Mouse (Mus musculus) midbrain, embryonic 11.5 days (tissue): ENCODE results near the gene Gm45799. TPM values are rescaled to one million over a fixed set of nuclear protein-coding genes. Genes with fewer than 3 reads are reported as not detected.

ENCODE experiments used
- ATAC-seq: fragments of 200-750 bp; cut with Nextera tagmentation; 2 replicates; pipeline ENCODE4 v1.8.0; 2017; ENCODE audit warnings: moderate TSS enrichment, moderate library complexity; ENCODE audit not compliant: low FRiP score
- DNase-seq: peaks from one replicate; pipeline ENCODE4 v3.0.0; 2015; ENCODE audit warnings: low spot score; ENCODE audit errors: missing footprints
- H3K27ac ChIP-seq: fragments of 300-500 bp; sonication (generic); 2 replicates; pipeline ENCODE4 v1.5.1; 2014; ENCODE audit warnings: low read depth, low read length
- H3K27me3 ChIP-seq: fragments of 300-500 bp; sonication (generic); 2 replicates; pipeline ENCODE4 v1.6.1; 2014; ENCODE audit warnings: mild to moderate bottlenecking, low read length, moderate library complexity, mixed read lengths; ENCODE audit not compliant: control insufficient read depth, insufficient read depth
- H3K36me3 ChIP-seq: fragments of 300-500 bp; sonication (generic); 2 replicates; pipeline ENCODE4 v1.6.1; 2014; ENCODE audit warnings: mild to moderate bottlenecking, low read length, moderate library complexity, mixed read lengths; ENCODE audit not compliant: control insufficient read depth, insufficient read depth
- H3K4me1 ChIP-seq: fragments of 300-500 bp; sonication (generic); 2 replicates; pipeline ENCODE4 v1.6.1; 2014; ENCODE audit warnings: low read length; ENCODE audit not compliant: control insufficient read depth, insufficient read depth
- H3K4me2 ChIP-seq: fragments of 300-500 bp; sonication (generic); 2 replicates; pipeline ENCODE4 v1.6.1; 2014; ENCODE audit warnings: mild to moderate bottlenecking, moderate library complexity
- H3K4me3 ChIP-seq: fragments of 300-500 bp; sonication (generic); 2 replicates; pipeline ENCODE4 v1.5.1; 2014; ENCODE audit warnings: low read depth, low read length
- H3K9ac ChIP-seq: fragments of 300-500 bp; sonication (generic); 2 replicates; pipeline ENCODE4 v1.6.1; 2014; ENCODE audit warnings: low read length
- H3K9me3 ChIP-seq: fragments of 300-500 bp; sonication (generic); 2 replicates; pipeline ENCODE4 v1.6.1; 2016; ENCODE audit warnings: low read length; ENCODE audit not compliant: control insufficient read depth
- WGBS: fragments of 180-500 bp; shearing (Covaris S2); extraction: QIAGEN DNeasy Blood & Tissue Kit; methylation state at CpG from one replicate; pipeline ENCODE4 v1.1.7; 2014; 5-methylcytosine and 5-hydroxymethylcytosine counted together
- polyA plus RNA-seq: library from polyadenylated mRNA; unstranded; fragments of >200 nt; fragmentation: Nextera tagmentation; extraction: Ambion mirVana; gene quantifications from 2 replicates; pipeline ENCODE4 v1.2.1, GENCODE M21; 2014

The Gm45799 gene
- polyA plus RNA-seq, 1 experiment from 2014 or later = 10.5 TPM

DNA sequence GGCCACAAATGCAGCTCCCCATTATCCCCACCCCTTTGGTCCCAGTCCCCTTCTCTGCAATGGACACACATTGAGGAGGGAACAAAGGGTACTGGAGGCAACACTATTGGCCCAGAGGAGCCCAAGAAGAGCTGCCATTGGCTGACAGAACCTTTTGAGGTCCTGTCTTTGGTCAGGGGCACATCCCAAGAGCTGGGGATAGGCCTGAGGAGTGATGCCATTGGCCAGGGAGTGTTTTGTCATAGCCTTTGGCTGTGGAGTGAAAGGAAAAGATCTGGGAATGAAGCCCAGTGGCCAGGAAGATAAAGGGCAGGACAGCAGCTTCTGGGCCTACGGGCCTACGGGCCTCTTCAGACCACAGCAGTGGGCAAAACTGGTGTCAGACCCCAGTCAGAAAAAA is 4.6 kb upstream of the Gm45799 start:
- no peak for ATAC-seq
- Histone ChIP-seq H3K4me1 (peaks cover 20% of the 10 kb centered on the region), H3K27ac (no peak overlapping the region), H3K27me3 (peaks cover 5% of the 10 kb centered on the region; the same call in 1 of the 2 replicates), H3K36me3 (peaks cover 6% of the 10 kb centered on the region), H3K9me3 (no peaks in the 10 kb centered on the region), H3K4me3 (no peak overlapping the region), H3K4me2 (no peak overlapping the region), H3K9ac (no peak overlapping the region)
- DNase-seq = no peak
- 90% methylated on average over 2 of the region's 2 CpGs for WGBS

DNA sequence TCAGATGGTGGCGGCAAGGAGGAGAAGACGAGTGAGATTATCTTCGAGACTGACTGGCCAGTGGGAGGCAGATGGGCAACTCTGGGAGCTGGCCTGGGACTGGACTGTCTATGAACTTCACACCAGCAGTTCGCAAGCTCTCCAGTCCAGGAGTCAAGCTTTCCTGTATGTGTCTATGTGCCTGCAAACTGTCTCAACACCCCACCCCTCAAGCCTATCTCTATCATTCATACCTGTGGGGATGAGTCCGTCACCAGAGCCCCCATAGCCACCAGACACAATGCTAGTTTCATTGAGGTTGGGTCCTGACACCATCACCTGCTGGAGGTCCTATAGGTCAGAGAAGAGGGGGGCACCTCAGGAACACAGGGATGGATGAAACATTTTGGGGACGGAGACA is 1.6 kb upstream of the Gm45799 start:
- H3K4me3 ChIP-seq = no peak overlapping the region
- ATAC-seq (no peak), DNase-seq (peak; percentile 49)
- no peak overlapping the region for H3K9ac ChIP-seq
- H3K4me1 ChIP-seq = peaks cover 21% of the 10 kb centered on the region
- H3K4me2 ChIP-seq = no peak overlapping the region
- H3K27me3 ChIP-seq = peaks cover 2% of the 10 kb centered on the region; the same call in 1 of the 2 replicates
- H3K36me3 ChIP-seq = peaks cover 6% of the 10 kb centered on the region
- H3K27ac ChIP-seq = no peak overlapping the region
- H3K9me3 ChIP-seq = no peaks in the 10 kb centered on the region
- 92% methylated on average over 6 of the region's 6 CpGs for WGBS

DNA sequence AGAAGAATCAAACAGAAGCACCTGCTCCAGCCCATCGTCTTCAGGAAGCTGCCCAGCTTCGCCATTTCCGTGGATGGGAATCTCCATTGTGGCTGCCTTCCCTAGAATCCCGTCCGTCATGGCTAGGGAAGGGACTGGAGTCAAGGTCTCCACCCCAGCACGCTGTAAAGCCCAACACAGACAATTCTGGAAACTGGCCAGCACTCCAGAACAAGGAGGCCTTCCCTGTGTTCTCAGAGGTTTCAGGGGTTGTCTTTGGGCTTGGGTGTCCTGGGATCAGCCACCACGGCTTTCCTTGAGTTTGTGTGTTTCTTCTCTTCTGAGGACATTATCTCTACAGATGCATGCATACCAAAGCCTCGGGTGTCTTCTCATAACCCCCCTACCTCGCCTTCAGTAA is 1.0 kb upstream of the Gm45799 start:
- Histone ChIP-seq H3K4me2 (peak overlapping the region; percentile 96), H3K27me3 (peaks cover 2% of the 10 kb centered on the region; the same call in 1 of the 2 replicates), H3K9me3 (no peaks in the 10 kb centered on the region), H3K9ac (peak overlapping the region; percentile 84), H3K27ac (no peak overlapping the region), H3K4me1 (peaks cover 16% of the 10 kb centered on the region), H3K4me3 (peak overlapping the region; percentile 63), H3K36me3 (peaks cover 6% of the 10 kb centered on the region)
- ATAC-seq = no peak
- WGBS = 79% methylated on average over 9 of the region's 9 CpGs
- DNase-seq = peak; percentile 67

DNA sequence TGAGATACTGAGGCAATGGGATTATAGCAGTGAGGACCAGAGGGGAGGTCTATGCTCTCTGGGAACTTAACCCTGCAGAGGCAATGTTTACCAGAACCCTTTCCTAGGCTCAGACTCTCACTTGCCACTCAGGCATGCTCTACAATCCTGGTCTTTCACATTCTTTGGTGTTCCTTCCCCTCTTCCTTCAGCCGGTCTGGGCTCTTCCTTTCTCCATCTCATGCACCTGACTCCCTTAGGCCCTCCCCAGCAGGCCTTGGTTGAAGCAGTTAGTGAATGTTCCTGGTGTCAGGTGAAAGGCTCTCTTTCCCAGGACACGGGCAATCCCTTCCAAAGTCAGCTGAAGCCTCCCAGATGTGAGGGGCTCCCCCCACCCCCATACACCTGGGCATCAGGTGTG is 596 bp upstream of the Gm45799 start, which contains the start of gene Timm10b:
TSS of gene Timm10b (plus strand) at position 301 of the 400 bp plus-strand sequence.
- Histone ChIP-seq H3K9me3 (no peaks in the 10 kb centered on the region), H3K36me3 (peaks cover 6% of the 10 kb centered on the region), H3K4me1 (peaks cover 14% of the 10 kb centered on the region), H3K27me3 (peaks cover under 1% of the 10 kb centered on the region; the same call in 1 of the 2 replicates), H3K9ac (peak within 1 kb of the TSS; percentile 84), H3K4me2 (peak within 1 kb of the TSS; percentile 96), H3K27ac (peak within 1 kb of the TSS; percentile 28; the same call in 1 of the 2 replicates), H3K4me3 (peak within 1 kb of the TSS; percentile 63)
- WGBS = 0% methylated on average over 2 of the region's 2 CpGs
- DNase-seq = no peak
- no peak for ATAC-seq

DNA sequence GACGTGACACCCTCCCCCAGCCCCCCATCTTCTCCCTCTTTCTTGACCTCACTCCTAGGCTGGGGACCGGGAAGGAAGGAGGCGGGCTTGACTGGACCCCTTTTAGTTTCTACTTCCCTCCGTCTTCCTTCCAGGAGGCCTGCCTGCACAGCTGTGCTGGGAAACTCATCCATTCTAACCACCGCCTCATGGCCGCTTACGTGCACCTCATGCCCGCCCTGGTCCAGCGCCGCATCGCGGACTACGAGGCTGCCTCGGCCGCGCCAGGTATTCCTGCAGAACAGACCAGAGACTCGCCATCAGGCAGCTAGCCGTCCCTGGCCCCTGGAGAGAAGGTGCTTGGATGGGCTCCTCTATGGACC is 523 bp downstream of the Gm45799 start:
- Histone ChIP-seq H3K4me2 (peak overlapping the region; percentile 96), H3K4me3 (peak overlapping the region; percentile 63), H3K9me3 (no peaks in the 10 kb centered on the region), H3K36me3 (peaks cover 6% of the 10 kb centered on the region), H3K4me1 (peaks cover 14% of the 10 kb centered on the region), H3K27me3 (no peaks in the 10 kb centered on the region), H3K27ac (peak overlapping the region; percentile 28; the same call in 1 of the 2 replicates), H3K9ac (peak overlapping the region; percentile 81)
- ATAC-seq (no peak; the same call in 1 of the 2 replicates), DNase-seq (no peak)
- 0% methylated on average over 18 of the region's 18 CpGs for WGBS

DNA sequence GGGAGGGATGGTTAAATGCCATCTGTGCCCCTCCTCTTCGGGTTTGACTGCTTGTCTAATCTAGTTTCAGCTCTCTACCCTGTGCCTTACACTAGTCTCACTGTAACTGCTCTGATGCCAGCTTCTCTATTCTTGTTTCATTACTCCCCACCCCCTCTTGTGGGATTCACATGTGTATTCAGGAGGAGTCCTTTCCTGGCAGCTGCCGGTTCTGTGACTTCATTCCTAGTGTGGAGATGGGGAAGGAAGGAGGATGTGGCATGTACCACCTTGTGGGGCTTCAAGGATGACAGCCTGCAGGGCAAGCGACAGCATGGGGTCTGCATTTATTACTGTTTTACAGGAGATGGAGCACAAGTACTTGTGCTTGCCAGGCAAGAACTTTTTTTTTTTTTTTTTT is 1.6 kb downstream of the Gm45799 start:
- no peak for DNase-seq
- Histone ChIP-seq H3K9ac (no peak overlapping the region; the same call in 1 of the 2 replicates), H3K27me3 (no peaks in the 10 kb centered on the region), H3K9me3 (no peaks in the 10 kb centered on the region), H3K27ac (no peak overlapping the region), H3K4me1 (peaks cover 14% of the 10 kb centered on the region), H3K4me2 (no peak overlapping the region; the same call in 1 of the 2 replicates), H3K4me3 (0 out of 2 replicates have a peak overlapping the region, but pooled peaks have one; percentile 3), H3K36me3 (peaks cover 4% of the 10 kb centered on the region)
- 80% methylated on average over 3 of the region's 3 CpGs for WGBS
- ATAC-seq = no peak

DNA sequence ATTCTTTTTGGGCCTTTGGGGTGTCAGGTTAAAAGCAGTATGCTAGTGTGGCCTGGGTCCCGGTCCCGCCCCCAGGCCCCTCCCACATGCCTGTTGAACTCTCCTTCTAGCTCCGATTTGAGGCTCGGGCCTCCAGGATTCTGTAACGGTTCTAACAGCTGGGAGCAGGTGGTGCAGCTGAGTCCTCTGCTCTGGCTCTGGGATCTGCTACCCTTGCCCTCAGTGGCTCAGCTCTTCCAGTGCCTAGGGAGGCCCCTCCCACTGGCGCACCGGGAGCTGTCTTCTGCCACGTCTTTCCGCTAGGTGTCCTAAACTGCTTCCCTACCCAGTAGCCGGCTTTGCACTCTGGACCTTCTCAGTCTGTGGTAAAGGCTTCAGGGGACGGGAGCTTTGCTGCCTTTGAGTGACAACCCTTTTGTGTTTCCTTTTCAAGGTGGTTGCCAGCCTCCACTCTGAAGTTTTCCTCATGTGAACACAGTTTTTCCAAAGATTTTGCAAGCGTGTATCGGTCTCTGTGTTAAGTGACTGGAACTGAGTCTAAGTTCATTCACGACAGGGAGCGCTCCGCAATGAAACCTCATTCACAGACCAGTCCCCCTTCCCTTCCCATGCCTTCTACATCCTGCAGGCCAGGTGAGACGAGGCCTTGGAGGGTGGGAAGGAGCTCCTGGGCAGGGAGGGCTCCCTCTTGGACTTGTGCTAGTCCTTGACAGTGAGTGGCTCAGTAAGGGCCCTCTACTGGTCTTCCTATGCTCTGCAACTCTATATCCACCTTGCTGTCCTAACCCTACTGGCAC is 10.5 kb downstream of the Gm45799 start, which contains the start of gene Dnhd1:
TSS of gene Dnhd1 (plus strand) at position 189 of the 797 bp plus-strand sequence.
- peak within 1 kb of the TSS; percentile 63 for H3K4me2 ChIP-seq
- peak within 1 kb of the TSS; percentile 38; the same call in 1 of the 2 replicates for H3K9ac ChIP-seq
- H3K27ac ChIP-seq = no peak within 1 kb of the TSS
- H3K4me3 ChIP-seq = peak within 1 kb of the TSS; percentile 27
- no peaks in the 10 kb centered on the region for H3K9me3 ChIP-seq
- H3K27me3 ChIP-seq = no peaks in the 10 kb centered on the region
- ATAC-seq (peak; percentile 95), DNase-seq (peak; percentile 94)
- peaks cover 2% of the 10 kb centered on the region; the same call in 1 of the 2 replicates for H3K4me1 ChIP-seq
- H3K36me3 ChIP-seq = no peaks in the 10 kb centered on the region
- WGBS = 2% methylated on average over 17 of the region's 17 CpGs

DNA sequence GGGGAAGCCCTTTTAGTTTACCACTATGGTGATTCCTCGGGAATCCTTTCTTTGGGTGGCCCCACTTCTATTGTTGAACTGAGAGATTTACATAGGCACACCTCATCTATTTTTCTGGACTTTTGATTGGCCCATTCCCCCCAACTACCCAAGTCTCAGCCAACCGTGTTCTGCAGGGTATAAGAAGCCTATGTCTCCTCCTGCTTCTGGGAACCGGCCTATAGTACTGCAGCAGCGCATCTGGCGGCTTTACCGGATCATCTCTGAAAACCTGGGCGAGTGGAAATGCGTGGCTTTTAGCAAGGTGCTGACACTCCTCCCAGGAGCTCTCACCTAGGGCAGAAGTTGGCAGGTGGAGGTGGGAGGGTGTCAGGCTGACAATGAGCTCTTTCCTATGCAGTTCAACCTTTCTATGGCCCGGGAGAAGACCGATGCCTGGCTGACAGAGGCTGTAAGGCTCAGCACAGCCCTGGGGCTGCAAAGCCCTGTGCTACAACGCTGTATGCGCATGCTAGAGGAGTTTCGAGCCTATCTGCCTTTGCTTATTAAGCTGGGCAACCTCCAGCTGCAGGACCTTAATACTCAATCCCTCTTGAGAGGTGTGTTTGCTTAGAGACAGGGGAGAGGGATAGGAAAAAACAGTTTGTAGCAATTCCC is 45.3 kb downstream of the Gm45799 start:
- DNase-seq (no peak), ATAC-seq (peak; percentile 70)
- 8% methylated on average over 13 of the region's 13 CpGs for WGBS
- Histone ChIP-seq H3K27ac (no peak overlapping the region), H3K9me3 (no peaks in the 10 kb centered on the region), H3K4me3 (no peak overlapping the region), H3K9ac (no peak overlapping the region; the same call in 1 of the 2 replicates), H3K4me2 (peak overlapping the region; percentile 28), H3K27me3 (no peaks in the 10 kb centered on the region), H3K4me1 (no peaks in the 10 kb centered on the region; the same call in 1 of the 2 replicates), H3K36me3 (no peaks in the 10 kb centered on the region)

DNA sequence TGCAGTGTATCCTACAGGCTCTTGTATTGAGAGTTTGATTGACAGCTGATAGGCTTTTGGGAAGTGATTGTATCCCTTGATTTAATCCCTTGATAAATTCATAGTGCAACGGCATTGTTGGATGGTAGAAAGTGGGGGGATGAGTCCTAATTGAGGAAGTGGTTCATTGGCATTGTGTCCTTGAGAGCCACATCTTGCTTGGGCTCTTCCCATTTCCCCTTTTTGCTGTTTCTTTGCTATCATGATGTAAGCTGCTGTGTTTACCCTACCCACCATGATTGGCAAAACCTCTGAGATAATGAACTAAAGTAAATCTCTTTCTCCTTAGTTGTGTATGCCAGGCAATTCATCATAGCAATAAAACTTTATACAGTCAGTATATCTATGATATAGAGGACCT is 50.5 kb downstream of the Gm45799 start:
- Histone ChIP-seq H3K36me3 (no peaks in the 10 kb centered on the region), H3K4me2 (no peak overlapping the region), H3K4me3 (no peak overlapping the region), H3K27ac (no peak overlapping the region), H3K27me3 (no peaks in the 10 kb centered on the region), H3K9ac (no peak overlapping the region), H3K4me1 (no peaks in the 10 kb centered on the region; the same call in 1 of the 2 replicates), H3K9me3 (no peaks in the 10 kb centered on the region)
- WGBS = 81% methylated on average over 1 of the region's 1 CpGs
- no peak for ATAC-seq
- no peak for DNase-seq
